Mouse (Mus musculus) left cerebral cortex, adult 18-20 months (tissue): Measurements from ENCODE around the gene Robo1. TPM values are rescaled to one million over a fixed set of nuclear protein-coding genes. Genes with fewer than 3 reads are reported as not detected.

Source experiments
- DNase-seq, 2 experiments: peaks; one replicate each; pipeline ENCODE4 v3.0.0; 2021 to 2022; ENCODE audit warnings: low spot score in 2 of 2, mixed read lengths in 1 of 2
- total RNA-seq, 2 experiments: library from RNA; stranded (reverse); gene quantifications; 2 replicates each; pipeline ENCODE4 v1.2.3; 2021

Robo1 gene
- total RNA-seq, 2 experiments from 2014 or later, result 47.0 to 48.7 TPM

GRCm38 (mm10) chr16:73072883-73073282 is 764.8 kb downstream of the Robo1 start:
- DNase-seq, result no peak

GRCm38 (mm10) chr16:73082420-73082819 is 774.3 kb downstream of the Robo1 start:
- DNase-seq, result no peak

- DNase-seq, result no peak
Measured at GRCm38 (mm10) chr16:73083077-73083476, 775.0 kb downstream of the Robo1 start.
